Mouse (Mus musculus): ENCODE data around the gene Celsr1.

DNA sequence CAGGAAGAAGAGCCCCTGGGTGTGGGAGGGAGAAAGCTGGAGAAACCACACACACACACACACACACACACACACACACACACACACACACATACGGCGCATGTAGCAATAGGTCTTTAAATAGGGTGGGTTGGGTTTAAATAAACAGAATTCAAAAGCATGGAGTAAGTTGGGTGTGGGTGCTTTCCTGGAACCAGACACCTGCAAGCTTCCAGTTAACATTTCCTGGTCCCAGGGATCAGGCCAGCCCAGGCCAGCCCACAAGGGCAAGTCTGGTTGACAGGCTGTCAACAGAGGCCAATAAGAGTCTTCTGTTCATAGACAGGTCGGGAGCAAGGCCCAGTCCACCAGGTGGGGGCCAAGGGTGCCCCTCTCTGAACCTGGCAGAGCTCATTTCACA lies 2.3 kb upstream of the Celsr1 start:
- TF ChIP-seq CTCF (IDR thresholded peaks at IDR 0.05; ENCODE audit: low read depth) (no peak), EP300 (IDR thresholded peaks at IDR 0.05; ENCODE audit: low read depth) (no peak)

Measured in heart, postnatal 0 days (tissue).